Mouse (Mus musculus) bone marrow, adult 2 months (tissue): ENCODE results near the gene Vac14.

ENCODE experiments used
- CTCF ChIP-seq: fragments of 200-500 bp; IDR thresholded peaks from 2 replicates; pipeline ENCODE4 v1.5.1; 2011; ENCODE audit warnings: low read length, control low read depth; ENCODE audit not compliant: control insufficient read depth, insufficient read depth
- POLR2A ChIP-seq: fragments of 200-500 bp; IDR thresholded peaks from 2 replicates; pipeline ENCODE4 v1.6.1; 2011; ENCODE audit warnings: low read depth, mild to moderate bottlenecking, control low read depth, low read length, borderline replicate concordance; ENCODE audit not compliant: control insufficient read depth

DNA sequence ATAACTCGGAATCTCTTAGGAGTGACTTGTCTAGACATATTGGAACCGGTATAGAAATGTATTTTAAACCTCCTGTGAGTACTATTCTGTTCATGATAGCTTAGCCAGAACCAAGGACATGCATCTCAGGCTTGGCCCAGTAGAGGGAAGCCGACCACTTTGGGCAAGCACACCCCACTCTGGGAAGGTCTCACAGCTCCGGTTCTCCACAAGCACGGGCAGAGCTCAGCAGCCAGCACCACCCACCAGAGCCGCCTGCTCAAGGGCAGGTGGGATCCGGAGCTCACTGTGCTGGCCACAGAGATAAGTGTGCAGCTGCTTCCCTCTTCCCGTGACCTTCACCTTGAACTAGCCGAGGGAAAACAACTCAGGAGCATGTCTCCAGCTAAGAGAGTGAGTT is 32.5 kb downstream of the Vac14 start:
- TF ChIP-seq CTCF = no peak
- no peak for TF ChIP-seq POLR2A
